Mouse (Mus musculus): Measurements from ENCODE around the gene Stx1a.

Stx1a gene

GRCm38 (mm10) chr5:135008671-135009589, 14.4 kb upstream of the Stx1a start, which contains the start of gene Abhd11:
TSS of gene Abhd11 (plus strand) at chr5:135009152.
- DNase-seq (ENCODE audit: low spot score in 2 of 2): peak; percentile 94 to 95

GRCm38 (mm10) chr5:135009590-135010319, 13.5 kb upstream of the Stx1a start:
- DNase-seq (ENCODE audit: low spot score in 2 of 2): peak; percentile 64 to 73

- DNase-seq (ENCODE audit: low spot score in 2 of 2): no peak
Observed at GRCm38 (mm10) chr5:135010320-135010709, 13.0 kb upstream of the Stx1a start.

GRCm38 (mm10) chr5:135010841-135011743, 12.2 kb upstream of the Stx1a start:
- DNase-seq (ENCODE audit: low spot score in 2 of 2): no peak

- DNase-seq (ENCODE audit: low spot score in 2 of 2): no peak
Observed at GRCm38 (mm10) chr5:135011809-135012613, 11.3 kb upstream of the Stx1a start.

- peak; percentile 62 to 80 for DNase-seq (ENCODE audit: low spot score in 2 of 2)
Observed at GRCm38 (mm10) chr5:135012671-135013441, 10.4 kb upstream of the Stx1a start.

GRCm38 (mm10) chr5:135015497-135015896, 7.8 kb upstream of the Stx1a start:
- peak; percentile 71 to 83 for DNase-seq (ENCODE audit: low spot score in 2 of 2)

- DNase-seq (ENCODE audit: low spot score in 2 of 2): no peak
Observed at GRCm38 (mm10) chr5:135016224-135016759, 7.0 kb upstream of the Stx1a start.

GRCm38 (mm10) chr5:135021814-135022213, 1.5 kb upstream of the Stx1a start:
- no peak for DNase-seq (ENCODE audit: low spot score in 2 of 2)

GRCm38 (mm10) chr5:135024665-135025224, 1.5 kb downstream of the Stx1a start:
- DNase-seq (ENCODE audit: low spot score in 2 of 2): no peak

- DNase-seq (ENCODE audit: low spot score in 2 of 2): no peak
Observed at GRCm38 (mm10) chr5:135025899-135026298, 2.6 kb downstream of the Stx1a start.

GRCm38 (mm10) chr5:135029007-135029854, 5.9 kb downstream of the Stx1a start:
- no peak for DNase-seq (ENCODE audit: low spot score in 2 of 2)

- no peak for DNase-seq (ENCODE audit: low spot score in 2 of 2)
Observed at GRCm38 (mm10) chr5:135032581-135032980, 9.3 kb downstream of the Stx1a start.

GRCm38 (mm10) chr5:135034593-135034992, 11.3 kb downstream of the Stx1a start:
- DNase-seq (ENCODE audit: low spot score in 2 of 2): no peak

GRCm38 (mm10) chr5:135035608-135036359, 12.5 kb downstream of the Stx1a start:
- DNase-seq (ENCODE audit: low spot score in 2 of 2): no peak

- DNase-seq (ENCODE audit: low spot score in 2 of 2): no peak
Observed at GRCm38 (mm10) chr5:135037946-135038345, 14.7 kb downstream of the Stx1a start.

GRCm38 (mm10) chr5:135039541-135039940, 16.3 kb downstream of the Stx1a start:
- DNase-seq (ENCODE audit: low spot score in 2 of 2): no peak

- DNase-seq (ENCODE audit: low spot score in 2 of 2): no peak
Observed at GRCm38 (mm10) chr5:135040059-135040458, 16.8 kb downstream of the Stx1a start.

All from spleen, postnatal 14 days (tissue).